Mouse (Mus musculus): ENCODE results near the gene Tob1.

GRCm38 (mm10) chr11:94243422-94244180 is 32.3 kb downstream of the Tob1 start:
- TF ChIP-seq CTCF (IDR thresholded peaks at IDR 0.05; ENCODE audit: extremely low read depth, insufficient read length, insufficient replicate concordance, low read depth, low read length) (no peak), POLR2A (IDR thresholded peaks at IDR 0.05; ENCODE audit: low read depth, low read length) (no peak)
